Mouse (Mus musculus) liver, embryonic 11.5 days (tissue): Measurements from ENCODE around the gene Nsf. TPM values are rescaled to one million over a fixed set of nuclear protein-coding genes. Genes with fewer than 3 reads are reported as not detected.

Experiments used
- ATAC-seq: fragments of 200-750 bp; cut with Nextera tagmentation; replicated peaks from 2 replicates; pipeline ENCODE4 v1.8.0; 2017; ENCODE audit warnings: moderate number of reproducible peaks, mild to moderate bottlenecking, moderate TSS enrichment, moderate library complexity; ENCODE audit not compliant: low FRiP score
- DNase-seq: peaks from one replicate; pipeline ENCODE4 v3.0.0-alpha.2; 2017; ENCODE audit warnings: low spot score
- H3K27ac ChIP-seq: fragments of 300-500 bp; sonication (generic); 2 replicates; pipeline ENCODE4 v1.5.1; 2014; ENCODE audit warnings: mild to moderate bottlenecking, low read depth, low read length, control low read depth
- H3K27me3 ChIP-seq: fragments of 300-500 bp; sonication (generic); replicated peaks from 2 replicates; pipeline ENCODE4 v1.6.1; 2014; ENCODE audit warnings: low read length, mixed read lengths; ENCODE audit not compliant: control insufficient read depth, insufficient read depth
- H3K36me3 ChIP-seq: fragments of 300-500 bp; sonication (generic); 2 replicates; pipeline ENCODE4 v1.6.1; 2014; ENCODE audit warnings: mild to moderate bottlenecking, low read length, moderate library complexity, mixed read lengths; ENCODE audit not compliant: control insufficient read depth, insufficient read depth
- H3K4me1 ChIP-seq: fragments of 300-500 bp; sonication (generic); replicated peaks from 2 replicates; pipeline ENCODE4 v1.6.1; 2014; ENCODE audit warnings: low read length, mixed read lengths; ENCODE audit not compliant: control insufficient read depth, insufficient read depth
- H3K4me2 ChIP-seq: fragments of 300-500 bp; sonication (generic); 2 replicates; pipeline ENCODE4 v1.6.1; 2014; ENCODE audit warnings: mild to moderate bottlenecking, control low read depth, moderate library complexity
- H3K4me3 ChIP-seq: fragments of 300-500 bp; sonication (generic); 2 replicates; pipeline ENCODE4 v1.5.1; 2014; ENCODE audit warnings: low read depth, low read length, control low read depth
- H3K9ac ChIP-seq: fragments of 300-500 bp; sonication (generic); 2 replicates; pipeline ENCODE4 v1.6.1; 2014; ENCODE audit warnings: low read depth, low read length, control low read depth
- H3K9me3 ChIP-seq: fragments of 300-500 bp; sonication (generic); 2 replicates; pipeline ENCODE4 v1.6.1; 2016; ENCODE audit warnings: low read length, inconsistent platforms, mixed read lengths; ENCODE audit not compliant: control insufficient read depth
- WGBS: fragments of 180-500 bp; shearing (Covaris S2); extraction: QIAGEN DNeasy Blood & Tissue Kit; methylation state at CpG from one replicate; pipeline ENCODE4 v1.1.7; 2014; 5-methylcytosine and 5-hydroxymethylcytosine counted together
- polyA plus RNA-seq: library from polyadenylated mRNA; unstranded; fragments of >200 nt; fragmentation: Nextera tagmentation; extraction: Ambion mirVana; gene quantifications from 2 replicates; pipeline ENCODE4 v1.2.1, GENCODE M21; 2014

Nsf gene
- polyA plus RNA-seq, 1 experiment from 2014 or later: 50.3 TPM

DNA sequence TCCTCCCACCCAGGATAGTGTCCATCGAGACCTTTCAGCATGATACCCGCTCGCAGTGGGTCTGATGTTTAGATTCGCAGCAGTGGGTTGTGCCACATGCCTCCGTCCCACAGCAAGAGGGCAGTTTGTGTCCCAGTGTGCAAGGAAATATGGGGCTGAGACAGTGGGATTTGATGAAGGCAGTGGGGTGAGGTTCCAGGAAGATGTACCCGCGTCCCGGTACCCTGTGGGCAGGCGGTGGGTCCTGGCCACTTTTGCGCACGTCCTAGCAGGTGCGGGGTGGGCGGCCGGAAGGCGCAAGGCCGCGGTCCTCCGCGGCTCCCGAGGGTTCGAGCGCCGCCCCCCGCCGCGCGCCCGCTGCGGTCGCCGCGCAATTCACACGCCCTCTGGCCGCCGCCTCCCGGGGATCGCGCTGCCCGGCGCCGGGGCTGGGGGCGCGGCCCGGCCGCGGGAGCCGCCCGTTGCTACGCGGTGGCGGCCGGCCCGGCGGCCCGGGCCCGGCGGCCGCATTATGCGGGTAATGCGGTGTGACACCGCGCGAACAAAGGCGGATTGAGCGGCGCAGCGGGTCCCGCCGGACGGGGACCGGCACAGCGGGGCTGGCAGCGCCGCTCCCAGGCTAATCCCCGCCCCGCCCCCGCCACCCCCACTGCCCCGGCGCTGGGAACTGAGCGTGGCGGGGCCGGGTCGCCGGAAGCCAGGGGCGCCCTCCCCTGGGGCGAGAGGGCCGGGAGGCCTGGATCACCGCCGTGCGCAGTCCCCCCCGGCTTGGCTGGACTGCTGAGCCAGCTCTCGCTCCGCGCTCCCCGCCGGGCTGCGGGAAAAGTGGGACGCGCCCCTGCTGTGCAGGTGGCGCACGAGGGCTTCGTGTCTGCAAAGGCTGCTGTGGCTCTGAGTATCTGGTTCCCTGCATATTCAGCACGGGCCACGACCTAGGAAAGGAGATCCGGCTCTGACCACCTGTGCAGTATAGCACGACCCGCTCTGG is 144.0 kb downstream of the Nsf start:
- no peak overlapping the region for H3K27ac ChIP-seq
- H3K9ac ChIP-seq: 0 out of 2 replicates have a peak overlapping the region, but pooled peaks have one; percentile 30
- ATAC-seq (no peak), DNase-seq (peak; percentile 46)
- peak overlapping the region; percentile 61 for H3K4me3 ChIP-seq
- under 1% methylated on average over 96 of the region's 107 CpGs for WGBS
- H3K4me1 ChIP-seq: peaks cover 10% of the 10 kb centered on the region
- H3K4me2 ChIP-seq: peak overlapping the region; percentile 94
- no peaks in the 10 kb centered on the region for H3K36me3 ChIP-seq
- H3K27me3 ChIP-seq: peaks cover 76% of the 10 kb centered on the region
- no peaks in the 10 kb centered on the region for H3K9me3 ChIP-seq

DNA sequence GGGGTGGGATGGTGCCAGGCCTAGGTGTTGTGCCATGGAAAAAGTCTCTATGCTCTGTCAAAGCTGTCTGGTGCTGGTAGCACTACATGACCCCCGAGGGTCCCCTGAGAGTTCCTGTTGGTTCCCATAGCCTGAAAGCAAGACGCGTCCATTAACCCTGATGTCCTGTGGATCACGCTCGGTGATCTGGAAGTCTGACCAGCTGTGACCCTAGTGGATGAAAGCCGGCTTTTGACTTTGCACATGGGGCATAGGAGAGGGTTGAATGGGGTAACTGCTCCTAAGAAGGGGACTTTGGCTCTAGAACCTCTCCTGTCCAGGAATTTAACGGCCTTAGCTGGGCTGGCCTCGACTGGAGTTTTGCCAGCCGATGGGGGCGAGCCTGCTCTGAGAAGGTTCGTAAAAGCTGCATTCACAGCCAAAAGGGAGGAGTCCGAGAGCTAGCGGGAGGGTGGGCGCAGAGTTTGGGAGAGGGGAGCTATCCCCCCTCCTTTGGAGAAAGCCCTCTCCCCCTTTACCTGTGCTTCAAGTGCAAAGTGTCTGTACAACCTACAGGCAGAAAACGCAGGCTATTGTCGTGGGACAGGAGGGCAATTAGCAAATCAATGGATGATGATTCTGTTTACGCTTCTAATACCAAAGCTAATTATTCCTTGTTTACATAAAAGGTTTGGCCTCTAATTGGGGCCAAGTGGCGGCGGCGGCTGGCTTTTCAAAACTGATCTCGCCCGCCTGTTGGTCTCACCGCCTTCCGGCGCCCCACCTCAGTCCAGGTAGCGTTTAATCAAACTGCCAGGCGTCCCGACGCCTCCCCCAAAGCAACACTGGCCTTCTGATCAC is 144.9 kb downstream of the Nsf start:
- H3K27me3 ChIP-seq: peaks cover 76% of the 10 kb centered on the region
- H3K9me3 ChIP-seq: no peaks in the 10 kb centered on the region
- peak overlapping the region; percentile 94 for H3K4me2 ChIP-seq
- no peak overlapping the region for H3K27ac ChIP-seq
- ATAC-seq (no peak), DNase-seq (no peak)
- H3K36me3 ChIP-seq: no peaks in the 10 kb centered on the region
- H3K4me1 ChIP-seq: 0 out of 2 replicates have a peak, but pooled peaks cover 2% of the 10 kb centered on the region
- H3K4me3 ChIP-seq: peak overlapping the region; percentile 61
- H3K9ac ChIP-seq: no peak overlapping the region
- 8% methylated on average over 29 of the region's 29 CpGs for WGBS

DNA sequence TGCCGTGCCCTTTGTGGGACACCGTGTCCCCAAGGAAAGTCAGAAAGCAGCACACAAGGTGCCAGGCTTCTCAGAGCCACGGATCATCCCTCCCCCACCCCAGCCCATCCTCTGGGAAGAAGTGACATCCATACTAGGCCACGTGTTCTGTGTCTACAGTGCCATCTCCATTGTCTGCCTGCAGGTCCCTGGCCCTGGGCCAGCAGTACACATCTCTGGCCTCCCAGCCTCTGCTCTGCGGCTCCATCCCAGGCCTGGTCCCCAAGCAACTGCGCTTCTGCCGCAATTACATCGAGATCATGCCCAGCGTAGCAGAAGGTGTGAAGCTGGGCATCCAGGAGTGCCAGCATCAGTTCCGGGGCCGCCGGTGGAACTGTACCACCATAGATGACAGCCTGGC is 145.9 kb downstream of the Nsf start:
- no peaks in the 10 kb centered on the region for H3K36me3 ChIP-seq
- no peak overlapping the region for H3K4me2 ChIP-seq
- H3K4me1 ChIP-seq: 0 out of 2 replicates have a peak, but pooled peaks cover 2% of the 10 kb centered on the region
- no peak overlapping the region for H3K9ac ChIP-seq
- H3K4me3 ChIP-seq: no peak overlapping the region
- DNase-seq: no peak
- no peak for ATAC-seq
- no peak overlapping the region for H3K27ac ChIP-seq
- no peaks in the 10 kb centered on the region for H3K9me3 ChIP-seq
- H3K27me3 ChIP-seq: peaks cover 67% of the 10 kb centered on the region
- WGBS: 46% methylated on average over 12 of the region's 12 CpGs

DNA sequence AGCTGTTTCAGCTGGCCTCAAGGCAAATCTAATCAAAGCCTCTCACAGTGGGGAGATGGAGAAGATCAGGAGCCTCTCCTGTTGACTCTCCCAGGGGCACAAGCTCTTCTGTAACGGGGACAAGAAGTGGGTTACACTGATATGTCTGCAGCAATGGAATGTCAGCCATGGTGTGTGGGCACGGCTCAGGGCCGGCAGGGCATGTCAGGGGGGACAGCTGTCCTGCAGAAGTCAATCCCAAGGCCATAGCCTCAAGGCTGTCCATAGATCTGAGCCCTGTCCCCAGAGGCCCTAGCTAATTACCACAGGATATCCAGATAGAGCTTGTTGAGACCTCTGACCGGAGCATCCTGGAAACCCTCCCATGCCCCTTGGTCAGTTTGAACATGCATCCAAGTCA is 149.1 kb downstream of the Nsf start:
- no peak overlapping the region for H3K4me3 ChIP-seq
- WGBS: 66% methylated on average over 4 of the region's 4 CpGs
- no peak for ATAC-seq
- H3K9me3 ChIP-seq: no peaks in the 10 kb centered on the region
- H3K4me1 ChIP-seq: no peaks in the 10 kb centered on the region
- peaks cover 40% of the 10 kb centered on the region for H3K27me3 ChIP-seq
- no peaks in the 10 kb centered on the region for H3K36me3 ChIP-seq
- H3K9ac ChIP-seq: no peak overlapping the region
- H3K27ac ChIP-seq: no peak overlapping the region
- DNase-seq: no peak
- no peak overlapping the region for H3K4me2 ChIP-seq

DNA sequence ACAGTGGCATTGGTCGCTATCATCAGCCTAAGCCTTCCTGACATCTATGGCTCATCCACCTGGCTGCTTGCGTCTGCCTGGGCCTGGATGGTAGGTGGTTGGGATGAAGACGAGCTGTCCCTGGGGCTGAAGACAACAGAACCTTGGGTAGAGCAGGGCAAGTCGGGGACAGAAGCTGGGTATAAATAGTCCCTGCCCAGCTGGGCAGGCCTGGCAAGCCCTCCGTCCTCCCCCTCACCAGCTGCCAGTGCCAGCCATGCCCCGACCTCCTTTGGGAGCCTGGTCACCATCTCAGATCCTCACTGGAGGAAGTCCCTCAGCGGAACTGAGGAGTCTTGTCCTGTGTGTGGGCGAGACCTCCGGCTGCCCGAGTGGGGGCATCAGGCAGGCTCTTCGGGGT is 149.7 kb downstream of the Nsf start:
- H3K9me3 ChIP-seq: no peaks in the 10 kb centered on the region
- ATAC-seq (no peak), DNase-seq (no peak)
- H3K4me3 ChIP-seq: no peak overlapping the region
- H3K36me3 ChIP-seq: no peaks in the 10 kb centered on the region
- no peak overlapping the region for H3K9ac ChIP-seq
- peaks cover 33% of the 10 kb centered on the region for H3K27me3 ChIP-seq
- 83% methylated on average over 11 of the region's 11 CpGs for WGBS
- H3K4me1 ChIP-seq: no peaks in the 10 kb centered on the region
- no peak overlapping the region for H3K27ac ChIP-seq
- H3K4me2 ChIP-seq: no peak overlapping the region

DNA sequence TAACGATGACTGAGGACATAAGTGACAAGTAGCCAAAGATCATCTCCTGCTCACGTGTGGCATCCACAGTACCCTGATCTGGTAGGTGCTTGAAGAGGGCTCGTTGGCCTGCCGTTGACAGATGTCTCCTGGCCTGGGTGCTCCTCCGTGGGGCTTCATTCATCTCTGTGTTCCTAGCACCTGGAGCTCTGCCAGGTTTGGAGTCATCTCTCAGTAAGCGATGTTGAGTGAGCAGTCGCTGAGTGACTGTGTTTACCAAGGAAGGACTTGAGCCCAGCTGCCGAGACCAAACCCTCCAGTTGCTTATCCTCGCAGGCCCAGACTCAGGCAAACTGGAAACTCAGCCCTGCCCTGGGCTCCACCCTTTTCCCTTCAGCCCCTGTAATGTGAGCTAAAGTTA is 152.7 kb downstream of the Nsf start:
- DNase-seq: no peak
- Histone ChIP-seq H3K4me1 (no peaks in the 10 kb centered on the region), H3K27me3 (peaks cover 13% of the 10 kb centered on the region), H3K4me2 (no peak overlapping the region), H3K9ac (no peak overlapping the region), H3K9me3 (no peaks in the 10 kb centered on the region), H3K27ac (no peak overlapping the region), H3K4me3 (no peak overlapping the region), H3K36me3 (no peaks in the 10 kb centered on the region)
- WGBS: 68% methylated on average over 9 of the region's 9 CpGs
- no peak for ATAC-seq

DNA sequence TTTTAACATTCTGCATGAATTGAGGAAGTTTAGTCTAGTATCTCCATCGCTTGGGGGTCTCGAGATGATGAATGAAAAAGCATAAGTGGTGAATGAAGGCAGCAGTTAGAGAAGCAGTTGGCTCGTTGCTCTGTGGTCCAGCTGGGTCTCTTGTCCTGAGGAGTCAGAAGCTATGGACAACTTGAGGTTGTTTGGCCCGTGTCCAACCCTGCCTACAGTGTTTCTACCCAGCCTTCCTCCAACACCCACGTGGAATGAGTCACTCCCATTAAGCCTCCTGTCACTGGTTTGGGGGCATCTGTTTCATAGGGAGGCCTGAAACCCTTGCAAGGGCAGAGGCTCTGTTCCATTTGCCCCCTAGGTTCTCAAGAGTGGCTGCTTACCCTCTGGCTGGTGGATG is 163.9 kb downstream of the Nsf start:
- DNase-seq: no peak
- no peak overlapping the region for H3K9ac ChIP-seq
- no peaks in the 10 kb centered on the region for H3K4me1 ChIP-seq
- WGBS: 66% methylated on average over 5 of the region's 5 CpGs
- H3K27ac ChIP-seq: no peak overlapping the region
- no peaks in the 10 kb centered on the region for H3K9me3 ChIP-seq
- H3K4me3 ChIP-seq: no peak overlapping the region
- no peaks in the 10 kb centered on the region for H3K36me3 ChIP-seq
- ATAC-seq: no peak
- H3K4me2 ChIP-seq: no peak overlapping the region
- peaks cover 21% of the 10 kb centered on the region for H3K27me3 ChIP-seq

DNA sequence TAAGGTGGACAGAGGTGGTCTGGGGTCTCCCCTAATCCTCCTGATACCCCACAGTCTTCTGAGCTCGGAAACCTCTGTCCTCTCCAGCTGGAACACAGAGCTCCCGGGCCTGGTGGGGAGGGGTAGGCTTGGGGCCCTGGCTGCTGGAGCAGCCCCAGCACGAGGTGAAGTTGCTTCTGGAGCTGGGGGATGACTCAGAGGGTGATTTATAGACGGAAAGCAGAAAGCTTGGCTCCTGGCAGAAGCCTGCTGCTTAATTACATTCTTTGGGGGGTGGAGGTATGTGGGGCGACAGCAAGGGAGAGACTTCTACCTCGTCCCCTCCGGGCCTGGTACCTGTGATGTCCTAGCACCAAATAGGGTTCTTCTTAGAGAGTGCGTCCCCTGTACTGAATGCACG is 173.7 kb downstream of the Nsf start:
- Histone ChIP-seq H3K9me3 (no peaks in the 10 kb centered on the region), H3K9ac (no peak overlapping the region)
- ATAC-seq: no peak

More for the DNA sequence above, 173.7 kb downstream of the Nsf start:
- no peak overlapping the region for H3K4me2 ChIP-seq
- no peak for DNase-seq
- no peaks in the 10 kb centered on the region for H3K4me1 ChIP-seq
- H3K27ac ChIP-seq: no peak overlapping the region
- no peak overlapping the region for H3K4me3 ChIP-seq
- WGBS: 55% methylated on average over 9 of the region's 9 CpGs
- no peaks in the 10 kb centered on the region for H3K36me3 ChIP-seq
- H3K27me3 ChIP-seq: peaks cover 26% of the 10 kb centered on the region
